Mouse (Mus musculus): ENCODE results near the gene Cbll1. TPM values are rescaled to one million over a fixed set of nuclear protein-coding genes. Genes with fewer than 3 reads are reported as not detected.

Cbll1 gene
- polyA plus RNA-seq (2017; shearing (Covaris generic)): 41.0 TPM

DNA sequence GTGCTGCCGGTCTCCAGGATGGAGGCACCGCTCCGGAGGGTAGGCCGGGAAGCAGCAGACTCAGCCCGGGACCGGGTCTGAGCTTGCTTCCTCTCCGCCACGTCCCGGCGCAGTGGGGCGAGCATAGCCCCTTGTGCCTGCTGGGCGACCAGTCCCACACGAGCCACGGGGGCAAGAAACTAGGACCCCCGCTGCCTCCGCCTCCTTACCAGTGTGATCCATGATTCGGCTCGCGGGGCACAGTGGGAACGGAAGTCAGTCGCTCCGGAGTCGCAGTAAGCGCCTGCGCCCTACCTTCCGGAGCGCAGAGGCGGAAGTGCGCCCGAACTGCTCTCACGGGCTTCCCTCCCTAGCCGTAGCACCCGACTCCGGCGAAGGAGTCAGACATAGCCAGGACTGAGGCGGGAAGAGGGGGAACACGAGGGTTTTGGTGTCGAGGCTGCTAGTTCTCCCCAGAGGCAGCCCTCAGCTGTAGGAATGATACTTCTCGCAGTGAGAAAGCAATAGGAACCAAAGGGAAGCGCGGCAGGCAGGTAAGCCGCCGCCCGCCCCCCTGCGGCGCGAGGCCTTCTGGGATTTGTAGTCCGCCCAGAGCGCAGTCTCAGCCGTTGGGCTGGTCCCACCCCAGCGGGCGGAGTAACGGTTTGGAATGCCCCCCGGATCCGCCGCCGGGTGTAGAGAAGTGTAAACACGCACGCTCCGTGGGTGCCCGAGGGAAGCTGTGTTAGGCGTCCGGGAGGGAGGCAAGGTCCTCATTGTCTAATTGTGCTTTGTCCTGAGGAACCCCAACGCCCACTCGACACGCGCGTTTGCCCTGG lies at the start of gene Cbll1:
TSS of gene Cbll1 (minus strand) at position 303 of the 818 bp plus-strand sequence.

Other genes starting within 250 kb of the Cbll1 start
- not detected for gene Lamb1, start 234.4 kb downstream of the Cbll1 start, polyA plus RNA-seq (2017; shearing (Covaris generic))
- gene Dld, start 148.2 kb downstream of the Cbll1 start, polyA plus RNA-seq (2017; shearing (Covaris generic)): 102 TPM
- gene Slc26a3, start 108.7 kb downstream of the Cbll1 start, polyA plus RNA-seq (2017; shearing (Covaris generic)): not detected
- not detected for gene Slc26a4, start 60.4 kb upstream of the Cbll1 start, polyA plus RNA-seq (2017; shearing (Covaris generic))
- 78.4 TPM for gene Bcap29, start 135.0 kb upstream of the Cbll1 start, polyA plus RNA-seq (2017; shearing (Covaris generic))
- 17.6 TPM for gene Dus4l, start 155.2 kb upstream of the Cbll1 start, polyA plus RNA-seq (2017; shearing (Covaris generic))
- gene Cog5, start 155.3 kb upstream of the Cbll1 start, polyA plus RNA-seq (2017; shearing (Covaris generic)): 57.2 TPM
- gene Gpr22, start 214.3 kb upstream of the Cbll1 start, polyA plus RNA-seq (2017; shearing (Covaris generic)): 1.6 TPM